Mouse (Mus musculus) lung, adult 18-20 months (tissue): ENCODE results near the gene Phtf1.

Experiments used
- DNase-seq, 2 experiments: peaks; one replicate each; pipeline ENCODE4 v3.0.0; 2022; ENCODE audit warnings: mixed read lengths in 2 of 2

Gene Phtf1

DNA sequence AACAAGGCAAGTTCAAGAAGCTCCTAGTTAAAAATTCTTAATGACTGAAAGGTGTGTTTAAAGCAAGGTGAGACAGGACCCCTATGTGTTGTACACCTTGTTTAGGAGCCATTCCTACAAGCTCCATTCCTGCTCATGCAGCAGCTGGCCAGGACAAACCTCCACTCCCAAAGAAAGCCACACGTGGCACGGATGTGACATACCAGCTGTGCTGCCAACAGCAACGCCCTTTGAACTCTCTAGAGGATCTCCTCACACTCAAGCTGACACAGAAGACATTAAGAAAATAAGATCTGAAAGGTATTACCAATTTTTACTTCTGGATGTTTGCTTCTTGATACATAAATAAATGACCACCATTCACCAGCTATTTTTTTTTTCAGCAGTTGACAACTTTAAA lies 59.0 kb downstream of the Phtf1 start:
- no peak for DNase-seq

DNA sequence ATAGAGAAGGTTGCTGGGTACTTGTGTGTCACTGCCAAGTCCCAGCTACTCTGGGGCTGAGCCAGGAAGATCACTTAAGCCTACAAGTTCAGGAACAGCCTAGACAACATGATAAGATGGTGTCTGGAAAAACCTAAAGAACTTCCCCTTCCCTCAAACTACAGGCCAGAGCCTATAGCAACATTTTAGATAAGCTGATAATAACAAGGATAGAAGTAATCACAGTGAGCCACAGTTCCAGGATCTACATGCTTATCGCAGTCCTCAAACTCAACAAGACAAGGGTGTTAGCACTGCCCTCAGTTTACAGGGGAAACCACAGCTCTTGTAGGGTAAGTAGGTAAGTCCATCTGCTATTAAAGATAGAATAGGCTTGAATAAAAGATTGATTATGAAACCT lies 64.2 kb downstream of the Phtf1 start:
- DNase-seq: no peak

DNA sequence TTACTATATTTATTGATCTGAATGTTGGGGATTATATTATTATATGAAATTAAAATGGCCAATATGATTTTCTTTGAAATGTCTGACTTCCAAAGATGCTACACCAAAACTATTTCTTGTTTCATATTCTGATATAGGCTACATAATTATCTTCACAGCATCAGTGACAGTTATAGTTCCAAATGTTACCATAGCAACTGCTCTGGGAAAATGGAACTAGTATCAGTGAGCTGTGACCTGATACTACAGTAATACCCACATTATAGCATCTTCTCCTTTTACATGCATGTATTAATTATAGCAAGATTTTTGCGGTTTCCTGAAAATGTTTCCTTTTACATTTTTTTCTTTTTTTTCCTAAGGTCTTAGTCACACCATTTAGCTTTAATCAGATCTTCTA lies 64.8 kb downstream of the Phtf1 start:
- no peak for DNase-seq

DNA sequence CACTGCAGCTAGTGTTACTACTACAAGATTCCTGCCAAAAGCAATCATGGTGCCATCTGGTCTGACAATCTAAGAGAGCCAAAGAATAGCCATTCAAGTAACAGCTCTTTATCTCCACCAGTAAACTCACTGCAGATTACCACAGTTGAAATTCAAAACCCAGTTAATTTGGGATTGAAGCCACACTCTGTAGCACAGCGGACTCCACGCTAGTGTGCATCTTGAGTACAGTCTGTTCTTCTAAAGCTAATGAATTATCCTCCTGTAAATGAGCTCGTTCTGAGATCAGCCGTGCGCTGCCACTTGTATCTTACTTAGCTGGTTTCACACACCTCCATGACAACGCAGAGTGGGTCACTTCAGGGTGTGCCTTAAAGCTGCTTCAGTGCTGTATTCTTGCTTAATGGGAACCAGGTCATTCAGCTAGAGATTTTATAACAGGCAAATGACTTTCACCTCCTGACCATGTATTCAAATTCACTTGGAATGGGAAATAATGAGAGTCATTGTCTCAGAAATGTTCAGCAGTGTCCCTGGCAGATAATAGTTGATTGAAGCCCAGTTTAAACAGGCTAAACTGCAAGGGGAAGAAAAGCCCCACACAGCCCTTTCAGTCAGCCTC lies 91.2 kb downstream of the Phtf1 start:
- peak in 1 of 2 experiments; percentile 11 for DNase-seq

DNA sequence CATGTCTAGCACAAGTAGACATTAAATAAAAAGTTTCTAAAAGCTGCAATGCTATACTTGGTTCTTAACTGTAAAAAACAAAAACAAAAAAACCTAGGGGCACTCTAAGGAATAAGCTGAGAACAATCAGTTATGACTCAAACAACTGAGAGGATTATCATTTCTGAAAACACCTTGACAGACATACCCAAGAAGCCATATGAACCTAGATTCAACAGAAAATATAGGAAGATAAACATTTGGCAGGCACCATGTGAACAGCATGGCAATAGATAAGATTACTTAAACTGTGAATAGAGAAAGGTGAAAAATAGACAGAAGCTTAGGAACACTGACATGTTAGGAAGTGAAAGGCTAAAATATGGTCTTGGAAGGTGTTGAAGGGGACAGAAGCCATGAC lies 101.5 kb downstream of the Phtf1 start:
- DNase-seq: no peak
